Mouse (Mus musculus) embryonic facial prominence, embryonic 13.5 days (tissue): ENCODE data around the gene Calml3. TPM values are rescaled to one million over a fixed set of nuclear protein-coding genes. Genes with fewer than 3 reads are reported as not detected.
A peak's percentile ranks its signal among the peaks of the same experiment; 100 is the strongest.

Source experiments
- ATAC-seq: fragments of 200-750 bp; cut with Nextera tagmentation; 2 replicates; pipeline ENCODE4 v1.8.0; 2017; ENCODE audit warnings: low read depth; ENCODE audit not compliant: insufficient number of reproducible peaks, insufficient read depth, low FRiP score, low TSS enrichment
- H3K27ac ChIP-seq: fragments of 300-500 bp; sonication (generic); 2 replicates; pipeline ENCODE4 v1.5.1; 2015; ENCODE audit warnings: moderate library complexity, mild to moderate bottlenecking, inconsistent platforms
- H3K27me3 ChIP-seq: fragments of 300-500 bp; sonication (generic); 2 replicates; pipeline ENCODE4 v1.6.1; 2015; ENCODE audit warnings: mild to moderate bottlenecking, inconsistent platforms
- H3K36me3 ChIP-seq: fragments of 300-500 bp; sonication (generic); 2 replicates; pipeline ENCODE4 v1.6.1; 2015; ENCODE audit warnings: mild to moderate bottlenecking, inconsistent platforms
- H3K4me1 ChIP-seq: fragments of 300-500 bp; sonication (generic); 2 replicates; pipeline ENCODE4 v1.6.1; 2015; ENCODE audit warnings: inconsistent platforms
- H3K4me2 ChIP-seq: fragments of 300-500 bp; sonication (generic); 2 replicates; pipeline ENCODE4 v1.6.1; 2015; ENCODE audit warnings: moderate library complexity, mild to moderate bottlenecking, inconsistent platforms
- H3K4me3 ChIP-seq: fragments of 300-500 bp; sonication (generic); 2 replicates; pipeline ENCODE4 v1.5.1; 2015; ENCODE audit warnings: mild to moderate bottlenecking, inconsistent platforms
- H3K9ac ChIP-seq: fragments of 300-500 bp; sonication (generic); 2 replicates; pipeline ENCODE4 v1.6.1; 2015; ENCODE audit warnings: mild to moderate bottlenecking, inconsistent platforms
- H3K9me3 ChIP-seq: fragments of 300-500 bp; sonication (generic); 2 replicates; pipeline ENCODE4 v1.6.1; 2016; ENCODE audit warnings: inconsistent platforms
- WGBS: fragments of 180-500 bp; shearing (Covaris S2); methylation state at CpG from one replicate; pipeline ENCODE4 v1.1.7; 2015; ENCODE audit warnings: mixed read lengths; 5-methylcytosine and 5-hydroxymethylcytosine counted together
- polyA plus RNA-seq: library from polyadenylated mRNA; unstranded; fragments of >200 nt; fragmentation: Nextera tagmentation; extraction: Ambion mirVana; gene quantifications from 2 replicates; pipeline ENCODE4 v1.2.1, GENCODE M21; 2015

Gene Calml3
- polyA plus RNA-seq, 1 experiment from 2014 or later, result 3.3 TPM

DNA sequence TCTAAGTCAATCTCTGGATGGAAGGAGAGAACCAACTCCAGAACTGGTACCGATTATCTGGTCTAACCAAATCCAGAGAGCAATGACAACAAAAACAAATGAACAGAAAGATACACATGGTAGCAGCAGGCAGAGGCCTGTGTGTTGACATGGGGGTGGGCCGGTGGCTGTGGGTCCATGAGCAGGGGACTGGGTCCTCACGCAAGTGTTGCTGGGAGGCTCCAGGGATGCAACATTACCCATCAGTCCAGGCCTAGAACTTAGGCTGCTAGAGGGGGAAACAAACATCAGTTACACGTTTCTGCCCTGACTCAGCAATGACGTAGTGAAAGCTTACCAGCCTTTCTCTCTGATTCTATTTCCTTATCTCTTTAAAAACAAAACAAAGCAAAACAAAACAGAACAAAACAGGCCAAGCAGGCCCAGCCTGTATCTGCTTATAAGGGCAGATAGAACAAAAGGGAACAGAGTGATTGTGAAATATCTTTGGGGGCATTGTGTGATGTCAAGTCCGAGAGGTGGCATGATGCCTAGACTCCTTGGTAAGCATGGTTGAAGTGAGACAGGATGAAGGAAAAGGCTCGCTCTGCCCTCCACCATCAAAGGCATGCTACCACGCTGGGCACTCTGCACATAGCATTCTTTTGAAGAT lies 24.4 kb downstream of the Calml3 start:
- H3K4me1 ChIP-seq, result no peaks in the 10 kb centered on the region
- no peak overlapping the region for H3K27ac ChIP-seq
- ATAC-seq, result no peak
- H3K4me3 ChIP-seq, result no peak overlapping the region
- no peaks in the 10 kb centered on the region for H3K36me3 ChIP-seq
- no peaks in the 10 kb centered on the region for H3K9me3 ChIP-seq
- no peak overlapping the region for H3K9ac ChIP-seq
- H3K4me2 ChIP-seq, result no peak overlapping the region
- WGBS, result 81% methylated on average over 8 of the region's 8 CpGs
- no peaks in the 10 kb centered on the region for H3K27me3 ChIP-seq

DNA sequence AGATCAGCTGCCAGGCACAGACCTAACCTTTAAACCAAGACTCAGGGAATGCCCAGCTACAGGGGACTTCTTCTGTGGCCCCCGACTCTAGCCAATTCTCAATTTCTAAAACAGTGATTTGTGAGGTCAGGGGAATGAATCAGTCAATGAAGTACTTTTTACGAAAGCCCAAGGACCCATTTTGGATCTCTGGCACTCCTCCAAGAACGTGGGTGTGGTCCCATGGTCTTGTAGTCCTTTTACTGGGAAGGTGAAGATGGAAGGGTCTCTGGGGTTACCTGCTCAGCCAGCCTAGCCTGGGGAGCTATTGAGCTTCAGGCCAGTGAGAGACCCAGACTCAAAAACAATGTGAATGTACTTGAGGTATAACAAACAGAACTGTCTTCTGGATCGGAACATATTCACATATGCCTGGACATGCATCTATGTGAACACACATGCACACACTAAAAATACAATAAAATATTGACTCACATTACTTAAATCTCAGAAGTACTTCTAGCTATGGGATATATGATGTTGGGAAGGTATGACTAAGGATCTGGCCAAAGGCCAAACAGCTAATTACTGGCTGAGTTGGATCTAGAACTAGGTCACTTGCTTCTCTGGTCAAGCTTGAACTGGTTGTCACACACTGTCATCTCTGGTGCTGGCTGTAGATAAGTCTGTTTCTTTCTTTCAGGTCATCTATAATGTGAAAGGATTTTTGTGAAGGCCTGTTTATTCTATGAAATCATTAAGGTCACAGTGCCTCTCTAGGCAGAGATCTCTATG lies 25.3 kb downstream of the Calml3 start:
- H3K9ac ChIP-seq, result no peak overlapping the region
- no peak overlapping the region for H3K4me3 ChIP-seq
- H3K9me3 ChIP-seq, result no peaks in the 10 kb centered on the region
- no peak overlapping the region for H3K4me2 ChIP-seq
- H3K27ac ChIP-seq, result no peak overlapping the region
- H3K4me1 ChIP-seq, result no peaks in the 10 kb centered on the region
- no peaks in the 10 kb centered on the region for H3K27me3 ChIP-seq
- H3K36me3 ChIP-seq, result no peaks in the 10 kb centered on the region
- 84% methylated on average over 4 of the region's 4 CpGs for WGBS
- no peak for ATAC-seq

DNA sequence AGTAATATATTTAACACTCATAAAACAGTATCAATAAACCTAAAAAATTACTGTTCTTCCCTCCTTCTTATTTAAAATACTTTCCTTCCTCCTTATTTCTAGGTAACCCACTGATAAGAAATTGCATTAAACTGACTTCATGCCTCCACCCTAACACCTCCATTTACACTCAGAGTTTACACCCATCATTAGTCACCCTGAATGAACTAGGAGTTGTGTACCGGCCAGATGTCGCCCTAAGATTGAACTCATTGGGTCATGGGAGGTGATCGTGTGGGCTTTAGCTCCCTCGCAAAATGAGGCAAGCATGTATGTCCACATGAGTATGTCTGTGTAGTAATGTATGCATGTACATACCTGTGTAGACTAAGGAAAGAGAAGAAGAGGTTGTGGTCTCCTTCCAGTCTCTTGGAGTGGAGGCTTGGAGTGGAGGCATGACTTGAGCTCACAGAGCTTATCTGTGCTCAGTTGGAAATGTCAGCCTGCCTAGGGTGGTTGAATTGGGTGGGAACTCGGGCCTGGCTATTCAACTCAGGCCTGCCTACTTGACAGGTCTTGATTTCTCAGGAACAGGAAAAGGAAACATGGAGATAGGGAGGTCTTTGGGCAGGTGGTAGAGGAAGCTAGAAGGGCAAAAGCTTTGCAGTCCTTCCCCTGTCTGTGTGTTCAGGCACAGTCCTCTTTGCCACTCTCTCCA lies 26.8 kb downstream of the Calml3 start:
- no peak overlapping the region for H3K27ac ChIP-seq
- no peak overlapping the region for H3K9ac ChIP-seq
- no peaks in the 10 kb centered on the region for H3K4me1 ChIP-seq
- no peaks in the 10 kb centered on the region for H3K9me3 ChIP-seq
- no peak overlapping the region for H3K4me2 ChIP-seq
- no peak for ATAC-seq
- no peak overlapping the region for H3K4me3 ChIP-seq
- 86% methylated on average over 5 of the region's 5 CpGs for WGBS
- no peaks in the 10 kb centered on the region for H3K27me3 ChIP-seq
- no peaks in the 10 kb centered on the region for H3K36me3 ChIP-seq

DNA sequence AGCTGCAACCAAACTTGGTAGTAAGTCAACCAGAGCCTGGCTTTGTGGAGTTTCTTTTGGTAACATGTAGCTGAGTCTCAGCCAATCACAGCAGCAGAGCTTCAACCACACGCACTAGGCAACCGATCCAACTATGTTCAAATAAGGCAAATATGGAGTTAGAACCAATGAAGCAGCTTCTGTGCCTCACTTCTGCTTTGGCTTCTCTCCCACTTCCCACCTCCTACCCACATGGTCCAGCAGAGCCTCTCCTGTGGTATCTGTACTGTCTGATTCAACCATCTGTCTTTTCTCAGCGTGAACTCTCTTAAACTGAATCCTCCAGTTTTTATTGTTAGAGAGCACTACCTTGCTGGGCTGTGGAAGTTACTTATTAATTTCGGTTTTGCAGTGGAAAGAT lies 27.7 kb downstream of the Calml3 start:
- H3K36me3 ChIP-seq, result no peaks in the 10 kb centered on the region
- H3K9me3 ChIP-seq, result no peaks in the 10 kb centered on the region
- 85% methylated on average over 4 of the region's 4 CpGs for WGBS
- no peak for ATAC-seq
- no peaks in the 10 kb centered on the region for H3K4me1 ChIP-seq
- no peaks in the 10 kb centered on the region for H3K27me3 ChIP-seq
- H3K4me3 ChIP-seq, result no peak overlapping the region
- no peak overlapping the region for H3K27ac ChIP-seq
- H3K4me2 ChIP-seq, result no peak overlapping the region
- H3K9ac ChIP-seq, result no peak overlapping the region

DNA sequence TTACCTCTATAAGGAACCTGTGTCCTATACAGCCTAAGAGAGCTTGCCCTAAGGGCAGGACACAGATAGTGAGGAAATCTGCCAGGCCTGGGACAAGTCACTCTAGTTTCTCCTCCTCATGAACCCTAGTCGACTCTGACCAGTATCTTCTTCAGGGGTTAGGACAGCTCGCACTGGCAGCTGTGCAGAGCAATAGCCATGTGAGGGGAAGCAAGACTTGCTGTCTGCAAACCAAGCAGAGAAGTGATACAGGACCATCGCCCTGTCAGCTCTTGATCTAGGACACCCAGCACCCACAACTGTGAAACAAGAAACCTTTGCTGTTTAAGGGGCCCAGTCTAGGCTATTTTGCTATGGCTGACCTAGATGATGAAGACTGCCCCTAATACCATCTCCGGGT lies 29.1 kb downstream of the Calml3 start:
- ATAC-seq, result no peak

DNA sequence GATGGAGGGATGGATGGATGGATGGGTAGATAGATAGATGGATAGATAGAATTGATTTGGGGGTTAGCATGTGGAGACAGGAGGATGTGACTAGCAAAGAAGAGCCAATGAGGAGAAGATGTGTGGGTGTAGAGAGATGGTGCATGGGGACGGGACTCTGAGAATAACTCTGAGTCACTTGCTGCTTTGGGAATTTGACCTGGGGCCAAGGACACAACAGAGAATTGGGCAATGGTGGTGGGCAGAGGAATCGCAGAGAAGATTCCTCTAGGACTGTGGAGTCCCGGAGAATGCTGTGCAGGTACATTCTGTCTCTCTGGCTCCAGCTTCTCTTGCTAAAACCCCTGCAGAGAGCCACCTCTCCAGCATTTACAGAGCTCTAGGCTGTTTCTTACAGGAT lies 29.8 kb downstream of the Calml3 start:
- Histone ChIP-seq H3K4me2 (no peak overlapping the region), H3K27ac (no peak overlapping the region), H3K27me3 (no peaks in the 10 kb centered on the region), H3K36me3 (no peaks in the 10 kb centered on the region), H3K9me3 (no peaks in the 10 kb centered on the region), H3K4me1 (peaks cover 21% of the 10 kb centered on the region), H3K4me3 (no peak overlapping the region), H3K9ac (no peak overlapping the region)
- ATAC-seq, result no peak
- WGBS, result 87% methylated on average over 3 of the region's 3 CpGs

More for the DNA sequence above, 29.1 kb downstream of the Calml3 start:
- Histone ChIP-seq H3K27me3 (no peaks in the 10 kb centered on the region), H3K27ac (no peak overlapping the region), H3K36me3 (no peaks in the 10 kb centered on the region), H3K9ac (no peak overlapping the region), H3K4me1 (peaks cover 14% of the 10 kb centered on the region), H3K9me3 (no peaks in the 10 kb centered on the region), H3K4me2 (no peak overlapping the region), H3K4me3 (no peak overlapping the region)
- WGBS, result 79% methylated on average over 4 of the region's 4 CpGs

DNA sequence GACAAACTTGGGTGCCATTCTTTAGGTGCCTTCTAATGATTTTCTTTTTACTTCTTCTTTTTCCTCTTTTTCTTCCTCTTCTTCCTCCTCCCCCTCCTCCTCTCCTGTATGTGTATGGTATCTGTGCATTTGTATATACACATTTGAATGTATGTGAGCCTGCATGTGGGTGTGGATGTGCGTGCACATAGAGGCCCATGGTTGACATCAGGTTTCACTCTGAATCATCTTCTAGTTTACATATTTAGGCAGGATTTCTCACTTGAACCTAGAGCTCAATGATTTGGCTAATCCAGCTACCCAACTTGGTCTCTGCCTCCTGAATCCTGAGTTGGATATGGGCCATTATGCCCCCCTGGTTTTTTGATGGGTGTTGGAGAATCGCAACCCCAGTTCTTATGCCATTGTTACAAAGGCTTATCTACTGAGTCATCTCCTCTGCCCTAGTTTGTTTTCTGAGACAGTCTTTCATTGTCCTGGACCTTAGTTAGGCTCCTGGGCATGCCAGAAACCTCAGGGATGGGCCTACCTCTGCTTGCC lies 30.9 kb downstream of the Calml3 start:
- no peak overlapping the region for H3K9ac ChIP-seq
- no peak overlapping the region for H3K27ac ChIP-seq
- H3K36me3 ChIP-seq, result no peaks in the 10 kb centered on the region
- H3K4me3 ChIP-seq, result no peak overlapping the region
- no peak for ATAC-seq
- H3K9me3 ChIP-seq, result no peaks in the 10 kb centered on the region
- H3K27me3 ChIP-seq, result no peaks in the 10 kb centered on the region
- H3K4me2 ChIP-seq, result no peak overlapping the region
- peaks cover 27% of the 10 kb centered on the region for H3K4me1 ChIP-seq
- WGBS, result 90% methylated on average over 2 of the region's 2 CpGs

DNA sequence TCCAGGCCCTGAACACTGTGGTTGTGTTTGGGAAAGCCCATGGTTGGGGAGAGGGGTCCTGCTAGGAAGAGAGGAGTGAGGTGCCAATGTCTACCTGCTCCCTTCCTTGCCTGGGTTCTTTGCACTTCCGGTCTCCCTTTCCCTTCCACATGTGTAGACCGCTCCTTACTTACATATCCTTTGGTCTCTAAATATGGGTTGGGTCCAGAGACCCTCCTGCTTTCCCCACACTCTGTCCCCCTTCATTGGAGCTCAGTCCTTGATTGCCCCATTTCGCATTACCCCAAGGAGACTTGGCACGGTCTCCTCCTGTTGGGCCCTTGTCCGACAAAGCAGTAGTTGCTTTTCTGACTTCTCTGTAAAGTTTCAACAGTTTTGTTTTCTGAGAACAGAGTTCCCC lies 32.9 kb downstream of the Calml3 start:
- no peak overlapping the region for H3K4me2 ChIP-seq
- H3K9me3 ChIP-seq, result no peaks in the 10 kb centered on the region
- H3K36me3 ChIP-seq, result no peaks in the 10 kb centered on the region
- H3K4me1 ChIP-seq, result peaks cover 31% of the 10 kb centered on the region
- peak overlapping the region; percentile 88 for H3K27ac ChIP-seq
- ATAC-seq, result no peak
- H3K27me3 ChIP-seq, result no peaks in the 10 kb centered on the region
- H3K4me3 ChIP-seq, result no peak overlapping the region
- H3K9ac ChIP-seq, result no peak overlapping the region
- WGBS, result 95% methylated on average over 5 of the region's 5 CpGs

DNA sequence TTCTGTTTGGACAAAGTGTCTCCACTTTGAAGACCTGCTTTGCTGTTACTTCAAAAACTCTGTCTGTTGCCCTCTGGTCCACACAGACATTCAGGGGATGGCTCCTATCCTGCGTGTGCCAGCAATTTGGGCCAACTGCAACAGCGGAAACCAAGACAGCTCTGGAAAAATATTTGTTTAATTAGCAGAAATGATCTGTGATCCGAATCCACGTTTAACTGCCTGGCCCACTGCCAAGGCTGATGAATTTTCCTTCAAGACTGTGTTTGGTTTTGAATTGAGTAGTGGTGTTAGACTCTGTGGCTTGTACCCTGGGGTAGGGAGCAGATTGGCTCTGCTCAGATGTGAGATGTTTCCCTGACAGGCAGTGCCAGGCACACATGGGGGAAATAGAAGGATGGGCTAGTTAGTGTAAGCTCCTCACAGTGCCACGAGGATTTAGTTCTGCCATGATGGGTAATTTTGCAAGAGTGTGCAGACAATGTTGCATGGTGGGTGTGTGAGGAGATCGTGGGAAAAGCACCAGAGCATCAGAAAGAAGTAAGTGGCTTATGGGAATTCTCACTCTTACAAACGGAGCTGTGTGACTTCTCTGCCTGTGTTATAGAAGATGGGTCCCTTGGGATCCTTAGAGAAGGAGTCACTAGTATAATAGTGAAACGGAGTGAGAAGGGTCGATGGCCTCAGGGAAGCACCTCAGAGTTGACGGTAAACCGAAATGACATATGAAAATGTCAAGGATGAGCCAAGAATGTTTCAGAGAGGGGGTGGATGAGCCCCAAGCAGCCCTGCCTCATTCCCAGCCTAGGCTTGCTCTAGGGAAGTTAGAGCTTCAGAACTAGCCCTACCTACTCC lies 33.7 kb downstream of the Calml3 start:
- WGBS, result 34% methylated on average over 11 of the region's 11 CpGs
- Histone ChIP-seq H3K27ac (peak overlapping the region; percentile 88), H3K36me3 (no peaks in the 10 kb centered on the region), H3K4me2 (0 out of 2 replicates have a peak overlapping the region, but pooled peaks have one; percentile 11), H3K27me3 (no peaks in the 10 kb centered on the region), H3K4me1 (peaks cover 31% of the 10 kb centered on the region), H3K9ac (no peak overlapping the region), H3K9me3 (no peaks in the 10 kb centered on the region), H3K4me3 (no peak overlapping the region)
- ATAC-seq, result peak; percentile 76

DNA sequence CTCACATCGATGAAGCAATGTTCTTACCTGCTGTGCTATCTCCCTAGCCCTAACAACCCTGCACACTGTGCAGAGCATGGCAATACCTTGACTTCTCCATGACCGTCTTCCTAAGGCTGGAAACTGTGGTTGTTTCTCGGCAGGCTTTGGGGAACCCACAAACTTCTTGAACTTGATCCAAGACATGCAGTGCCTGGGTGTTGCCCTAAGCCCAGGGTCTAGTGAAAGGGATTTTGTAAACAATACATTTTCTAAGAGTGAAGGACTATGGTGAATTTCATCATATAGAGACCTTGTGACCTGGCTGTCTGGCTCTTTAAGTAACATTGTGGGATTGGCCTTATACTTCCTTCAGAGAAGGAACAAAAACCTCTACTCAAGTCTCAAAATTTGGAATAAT lies 34.6 kb downstream of the Calml3 start:
- peak overlapping the region; percentile 88 for H3K27ac ChIP-seq
- 62% methylated on average over 3 of the region's 3 CpGs for WGBS
- peak; percentile 33; the same call in 1 of the 2 replicates for ATAC-seq

DNA sequence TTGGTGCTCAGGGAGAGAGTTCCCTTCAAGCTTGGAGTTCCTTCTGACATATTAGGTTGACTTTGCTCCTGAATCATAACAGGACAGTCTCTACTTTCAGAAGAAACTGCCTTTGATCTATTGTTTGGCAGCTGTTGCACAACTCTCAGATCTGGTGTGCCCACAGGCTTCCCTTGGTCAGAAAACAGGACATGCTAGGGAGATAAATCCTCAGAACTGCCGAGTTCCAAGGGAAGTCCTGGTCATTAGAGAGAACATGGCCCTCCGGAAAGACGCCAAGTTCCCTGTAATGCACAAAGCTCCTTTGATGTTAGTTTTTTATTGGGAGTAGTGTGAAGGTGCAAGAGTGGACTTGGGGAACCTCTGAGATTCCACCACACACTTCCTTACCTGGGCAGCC lies 35.5 kb downstream of the Calml3 start:
- no peak overlapping the region for H3K4me2 ChIP-seq
- H3K27ac ChIP-seq, result no peak overlapping the region
- H3K9ac ChIP-seq, result no peak overlapping the region
- H3K4me1 ChIP-seq, result peaks cover 31% of the 10 kb centered on the region
- ATAC-seq, result no peak
- no peaks in the 10 kb centered on the region for H3K27me3 ChIP-seq
- 71% methylated on average over 3 of the region's 3 CpGs for WGBS
- no peaks in the 10 kb centered on the region for H3K36me3 ChIP-seq
- no peak overlapping the region for H3K4me3 ChIP-seq
- no peaks in the 10 kb centered on the region for H3K9me3 ChIP-seq

More for the DNA sequence above, 34.6 kb downstream of the Calml3 start:
- no peaks in the 10 kb centered on the region for H3K27me3 ChIP-seq
- peaks cover 31% of the 10 kb centered on the region for H3K4me1 ChIP-seq
- H3K9me3 ChIP-seq, result no peaks in the 10 kb centered on the region
- no peak overlapping the region for H3K4me3 ChIP-seq
- no peak overlapping the region for H3K9ac ChIP-seq
- H3K36me3 ChIP-seq, result no peaks in the 10 kb centered on the region
- no peak overlapping the region for H3K4me2 ChIP-seq
